Mouse (Mus musculus): ENCODE measurements at regions not wholly inside any gene's neighbourhood (a gene's known extent, or its start where the extent isn't known, plus 50 kb on each side); places are given as distances from the start of the nearest gene placed in this dataset.

DNA sequence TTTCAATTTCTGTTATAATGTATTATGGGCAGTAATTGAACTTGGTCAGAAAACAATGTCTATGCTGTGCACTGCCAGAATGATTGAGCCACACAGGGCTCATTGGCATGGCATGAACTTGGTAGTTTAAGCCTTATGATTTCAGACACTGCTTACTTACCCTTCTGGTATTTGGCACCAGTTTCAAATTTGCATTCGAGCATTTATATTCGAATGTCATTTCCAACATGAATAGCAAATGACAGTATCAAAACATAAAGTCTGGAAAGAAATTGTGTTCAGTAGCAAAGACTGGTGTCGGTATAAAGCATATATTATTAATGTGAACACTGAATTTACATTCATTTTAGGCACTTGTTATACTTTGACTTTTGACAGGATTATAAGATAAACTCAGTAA, 50.8 kb upstream of the Robo2 start:
- ATAC-seq (ENCODE audit: low FRiP score) (no peak), DNase-seq (ENCODE audit: low spot score) (no peak)
- Histone ChIP-seq H3K9me3 (ENCODE audit: low read length) (no peaks in the 10 kb centered on the region), H3K27me3 (ENCODE audit: insufficient read depth, low read length) (no peaks in the 10 kb centered on the region), H3K9ac (replicated peaks; ENCODE audit: low read length, poor library complexity, severe bottlenecking) (no peak overlapping the region), H3K36me3 (ENCODE audit: insufficient read depth, low read length) (no peaks in the 10 kb centered on the region), H3K4me2 (ENCODE audit: low read depth, low read length, poor library complexity, severe bottlenecking) (no peak overlapping the region), H3K4me1 (ENCODE audit: insufficient read depth, low read length) (no peaks in the 10 kb centered on the region), H3K27ac (ENCODE audit: low read depth, low read length) (no peak overlapping the region), H3K4me3 (ENCODE audit: low read depth, low read length) (no peak overlapping the region)
- 71% methylated on average over 3 of the region's 3 CpGs for WGBS
- TF ChIP-seq CTCF (IDR thresholded peaks at IDR 0.05): no peak

Data from midbrain, postnatal 0 days (tissue).